Mouse (Mus musculus) gastrocnemius, adult 2 months (tissue): ENCODE measurements around the gene Spag9. TPM values are rescaled to one million over a fixed set of nuclear protein-coding genes. Genes with fewer than 3 reads are reported as not detected.
A peak's percentile ranks its signal among the peaks of the same experiment; 100 is the strongest.

Experiments used
- DNase-seq: peaks from one replicate; pipeline ENCODE4 v3.0.0; 2022
- H3K27ac ChIP-seq: fragments of 200-600 bp; 2 replicates; pipeline ENCODE4 v1.8.1; 2022; ENCODE audit warnings: mild to moderate bottlenecking
- H3K4me3 ChIP-seq: fragments of 200-600 bp; 2 replicates; pipeline ENCODE4 v1.8.1; 2022; ENCODE audit warnings: mild to moderate bottlenecking, moderate library complexity
- CTCF ChIP-seq: fragments of 200-600 bp; IDR thresholded peaks from 2 replicates; pipeline ENCODE4 v1.8.1; 2022; ENCODE audit warnings: antibody characterized with exemption, mild to moderate bottlenecking, moderate library complexity
- intact Hi-C: fragments of 180-260 bp; cut with DNase I; formaldehyde crosslinking; loops from one replicate; pipeline ENCODE4 v1.15.1; 2025
- total RNA-seq, 2 experiments: library from RNA; stranded (reverse); gene quantifications; 2 replicates each; pipeline ENCODE4 v1.2.3; 2021

Spag9 gene
- total RNA-seq, 2 experiments from 2014 or later: 154 to 161 TPM

GRCm38 (mm10) chr11:94140540-94140939, 144.6 kb downstream of the Spag9 start:
- no peak for DNase-seq
- Histone ChIP-seq H3K4me3 (no peak overlapping the region), H3K27ac (peak overlapping the region; percentile 46; the same call in 1 of the 2 replicates)
- intact Hi-C loops: no loop called here
- no peak for TF ChIP-seq CTCF

GRCm38 (mm10) chr11:94141564-94141963, 145.7 kb downstream of the Spag9 start:
- intact Hi-C loops: no loop called here
- TF ChIP-seq CTCF: no peak

DNA sequence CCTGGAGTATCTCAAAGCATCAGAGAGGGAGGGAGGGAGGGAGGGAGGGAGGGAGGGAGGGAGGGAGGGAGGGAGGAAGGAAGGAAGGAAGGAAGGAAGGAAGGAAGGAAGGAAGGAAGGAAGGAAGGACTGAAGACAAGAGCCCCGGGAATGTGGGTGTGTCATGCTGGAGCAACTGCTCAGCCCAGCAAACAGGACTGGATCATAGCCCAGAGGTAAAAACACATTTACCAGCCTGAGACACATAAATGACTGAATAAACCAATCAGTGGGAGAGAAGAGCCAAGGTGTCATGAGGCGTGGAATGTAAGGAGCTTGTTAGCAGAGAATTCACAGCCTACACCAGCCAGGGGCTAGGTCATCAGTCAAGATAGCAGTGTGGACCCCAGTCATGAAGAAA, 147.4 kb downstream of the Spag9 start:
- Histone ChIP-seq H3K4me3 (no peak overlapping the region), H3K27ac (peak overlapping the region; percentile 97; the same call in 1 of the 2 replicates)
- DNase-seq: no peak
- no peak for TF ChIP-seq CTCF
- intact Hi-C loops: no loop called here

More at GRCm38 (mm10) chr11:94141564-94141963, 145.7 kb downstream of the Spag9 start:
- no peak for DNase-seq
- H3K27ac ChIP-seq: peak overlapping the region; percentile 46; the same call in 1 of the 2 replicates
- no peak overlapping the region for H3K4me3 ChIP-seq

DNA sequence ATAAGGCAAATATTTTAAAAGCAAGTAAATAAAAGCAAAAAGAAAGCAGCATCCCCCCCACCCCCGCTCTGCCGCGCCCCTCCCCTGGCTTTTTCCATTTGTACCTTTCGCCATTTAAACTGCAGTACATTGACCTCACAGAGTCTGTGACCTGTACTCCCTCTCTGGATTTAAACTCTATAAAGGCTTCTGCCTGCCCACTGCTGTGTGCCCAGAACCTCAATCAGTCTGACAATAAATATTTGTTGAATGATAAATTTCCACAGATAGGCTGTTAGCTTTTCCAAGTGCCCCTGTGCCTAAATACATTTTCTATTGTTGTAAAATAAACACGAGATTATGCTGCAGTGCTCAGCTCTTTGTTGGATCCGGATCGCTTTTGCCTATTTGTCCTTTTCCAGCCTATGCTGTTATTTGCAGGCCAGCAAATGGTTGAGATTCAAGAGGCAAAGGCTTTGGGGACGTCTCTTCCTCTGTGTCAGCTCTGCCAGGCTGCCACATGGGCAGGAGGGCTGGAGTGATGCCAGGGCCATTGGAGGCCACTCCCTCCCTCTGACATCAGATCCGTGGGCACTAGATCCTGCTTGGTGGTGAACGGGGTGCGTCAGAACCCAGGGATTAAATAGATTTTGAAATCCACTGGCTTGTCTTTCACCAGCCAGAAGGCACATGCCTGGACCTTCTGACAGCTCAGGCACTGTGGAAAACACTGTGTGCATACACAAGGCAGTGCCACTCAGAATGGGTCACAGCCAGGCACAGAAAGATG, 149.1 kb downstream of the Spag9 start:
- peak; percentile 96 for DNase-seq
- H3K4me3 ChIP-seq: peak overlapping the region; percentile 40; the same call in 1 of the 2 replicates
- intact Hi-C loops: no loop called here
- no peak for TF ChIP-seq CTCF
- peak overlapping the region; percentile 97 for H3K27ac ChIP-seq

GRCm38 (mm10) chr11:94146049-94146605, 150.2 kb downstream of the Spag9 start:
- Histone ChIP-seq H3K27ac (peak overlapping the region; percentile 97), H3K4me3 (no peak overlapping the region)
- no peak for DNase-seq
- intact Hi-C loops: no loop called here
- TF ChIP-seq CTCF: no peak

- TF ChIP-seq CTCF: no peak
- intact Hi-C loops: no loop called here
- H3K27ac ChIP-seq: peak overlapping the region; percentile 97
These were observed 151.0 kb downstream of the Spag9 start for GRCm38 (mm10) chr11:94146733-94147485.

GRCm38 (mm10) chr11:94148105-94148696, 152.3 kb downstream of the Spag9 start:
- Histone ChIP-seq H3K4me3 (peak overlapping the region; percentile 83), H3K27ac (peak overlapping the region; percentile 97)
- no peak for DNase-seq
- intact Hi-C loops: no loop called here
- no peak for TF ChIP-seq CTCF

More at GRCm38 (mm10) chr11:94146733-94147485, 151.0 kb downstream of the Spag9 start:
- no peak overlapping the region for H3K4me3 ChIP-seq
- DNase-seq: no peak

DNA sequence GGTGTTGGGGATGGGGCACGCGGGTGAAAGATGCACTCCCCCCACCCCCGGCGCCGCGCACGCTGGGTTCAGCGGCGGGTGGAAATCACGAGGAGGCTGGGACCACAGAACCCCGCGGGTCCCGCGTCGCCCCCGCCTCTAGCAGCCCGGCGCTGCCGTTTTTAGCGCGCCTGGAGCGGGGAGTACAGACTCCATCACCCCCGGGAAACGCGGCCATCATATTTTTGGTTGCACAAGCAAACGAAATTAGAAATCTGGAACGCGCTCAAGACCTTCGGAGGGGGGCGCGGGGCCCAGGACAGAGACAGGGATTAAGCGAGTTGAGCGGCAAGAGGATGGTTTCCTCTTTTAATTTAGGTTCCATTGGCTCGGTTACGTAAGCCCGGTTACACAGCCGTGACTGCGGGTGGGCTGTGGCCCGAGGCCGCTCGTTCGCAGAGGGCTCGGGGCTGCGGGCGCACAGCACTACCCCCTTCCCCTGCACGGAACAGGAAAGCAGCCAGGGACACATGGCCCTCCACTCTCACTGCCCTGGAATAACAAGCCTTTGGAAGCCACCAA, 153.1 kb downstream of the Spag9 start:
- peak; percentile 74 for DNase-seq
- peak overlapping the region; percentile 97 for H3K27ac ChIP-seq
- intact Hi-C loops: no loop called here
- TF ChIP-seq CTCF: no peak
- H3K4me3 ChIP-seq: peak overlapping the region; percentile 83

DNA sequence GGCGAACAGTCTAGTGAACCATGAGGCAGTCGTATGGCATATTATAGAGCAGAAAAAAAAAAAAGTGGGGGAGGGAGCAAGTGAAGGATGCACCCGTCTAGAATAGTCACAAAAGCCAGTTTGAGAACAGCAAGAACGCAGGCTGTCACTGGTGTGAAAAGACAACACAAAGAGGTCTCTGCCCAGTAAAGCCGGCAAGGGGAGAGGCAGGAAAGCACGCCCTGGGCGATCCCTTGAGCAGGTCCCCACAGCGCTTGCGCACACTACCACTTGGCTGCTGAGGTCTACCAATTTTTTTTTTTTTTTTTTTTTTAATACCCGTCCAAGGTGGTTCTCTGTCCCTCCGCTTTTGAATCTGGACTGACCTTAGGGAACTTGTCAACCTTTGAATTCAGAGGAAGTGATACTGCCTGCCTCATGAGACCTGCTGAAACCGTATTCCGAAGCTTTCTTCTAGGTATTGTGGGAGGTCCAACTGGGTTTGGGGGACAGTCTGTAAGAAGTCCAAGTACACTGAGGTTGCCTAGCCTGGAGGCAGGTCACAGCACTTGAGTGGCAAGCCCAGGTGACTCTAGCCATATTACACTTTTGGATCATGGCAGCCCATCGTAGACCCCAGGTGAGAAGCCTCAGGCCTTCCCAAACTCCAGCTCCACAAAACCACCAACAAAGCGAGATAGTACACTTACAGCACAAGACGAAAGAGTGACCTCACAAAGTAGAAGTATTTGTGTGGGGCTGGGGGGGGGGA, 153.8 kb downstream of the Spag9 start:
- peak; percentile 65 for DNase-seq
- Histone ChIP-seq H3K27ac (peak overlapping the region; percentile 97), H3K4me3 (peak overlapping the region; percentile 83)
- no peak for TF ChIP-seq CTCF
- intact Hi-C loops: no loop called here

DNA sequence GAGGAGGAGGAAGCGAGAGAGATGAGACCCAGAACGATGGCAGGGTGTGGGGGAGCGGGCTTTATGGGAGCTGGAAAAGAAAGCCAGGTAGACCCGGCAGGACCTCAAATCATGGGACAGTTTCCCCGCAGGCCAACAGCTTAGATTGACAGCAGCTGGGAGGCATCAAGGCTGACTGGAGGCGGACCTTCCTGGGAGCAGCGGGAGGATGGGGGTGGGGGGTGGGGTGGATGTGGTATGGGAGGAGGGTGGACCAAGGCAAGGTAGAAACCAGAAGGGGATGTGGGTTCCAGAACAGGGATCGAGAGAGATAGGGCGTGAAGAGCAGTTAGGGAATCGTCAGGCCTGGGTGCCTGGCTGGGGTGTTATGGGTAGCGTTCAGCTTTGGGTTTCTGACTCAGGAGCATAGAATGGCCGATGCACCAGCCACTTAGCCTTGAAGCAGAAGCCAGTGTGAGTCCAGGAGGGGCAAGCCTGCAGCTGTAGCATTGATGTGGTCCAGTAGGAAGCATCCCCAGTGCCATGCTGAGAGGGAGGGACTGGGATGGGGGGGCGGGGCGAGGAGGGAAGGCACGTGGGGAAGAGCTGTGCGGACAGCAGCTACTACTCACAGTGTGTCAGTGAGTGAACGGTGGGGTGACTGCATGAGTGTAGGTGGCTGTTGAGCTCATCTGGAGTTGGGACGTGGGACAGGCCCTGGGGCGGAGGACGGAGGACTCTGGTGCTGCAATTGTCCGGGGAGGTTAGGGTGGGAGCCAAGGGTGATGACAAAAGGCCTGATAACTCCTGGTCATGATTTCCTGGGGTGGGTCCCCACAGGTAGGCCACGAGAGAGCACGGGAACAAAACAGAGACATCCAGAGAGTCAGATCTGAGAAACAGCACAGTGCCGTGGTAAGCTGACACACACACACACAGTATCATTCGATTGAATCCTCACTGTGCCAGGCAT, 154.9 kb downstream of the Spag9 start:
- Histone ChIP-seq H3K27ac (no peak overlapping the region), H3K4me3 (no peak overlapping the region)
- no peak for TF ChIP-seq CTCF
- intact Hi-C loops: no loop called here
- no peak for DNase-seq

- Histone ChIP-seq H3K4me3 (no peak overlapping the region), H3K27ac (no peak overlapping the region)
- TF ChIP-seq CTCF: no peak
- intact Hi-C loops: no loop called here
- no peak for DNase-seq
These were observed 158.3 kb downstream of the Spag9 start for GRCm38 (mm10) chr11:94154201-94154600.
